Mouse (Mus musculus): ENCODE measurements around the gene Kndc1. TPM values are rescaled to one million over a fixed set of nuclear protein-coding genes. Genes with fewer than 3 reads are reported as not detected.

The Kndc1 gene
- polyA plus RNA-seq, 1 experiment from 2014 or later = 0.11 TPM

- H3K4me3 ChIP-seq = no peak overlapping the region
- H3K27ac ChIP-seq (replicated peaks) = no peak overlapping the region
- 53% methylated on average over 11 of the region's 11 CpGs for WGBS
- DNase-seq (ENCODE audit: low spot score) = no peak
- H3K9me3 ChIP-seq = no peaks in the 10 kb centered on the region
- peaks cover 54% of the 10 kb centered on the region for H3K27me3 ChIP-seq (replicated peaks; ENCODE audit: low read depth, poor library complexity, severe bottlenecking)
- no peaks in the 10 kb centered on the region for H3K36me3 ChIP-seq (replicated peaks)
- H3K4me1 ChIP-seq = peaks cover 45% of the 10 kb centered on the region
These were observed 15.8 kb downstream of the Kndc1 start for GRCm38 (mm10) chr7:139910204-139910835.

GRCm38 (mm10) chr7:139914141-139915047 is 19.9 kb downstream of the Kndc1 start:
- H3K27ac ChIP-seq (replicated peaks) = no peak overlapping the region
- DNase-seq (ENCODE audit: low spot score) = peak; percentile 54
- H3K4me1 ChIP-seq = peaks cover 38% of the 10 kb centered on the region
- peak overlapping the region; percentile 55 for H3K4me3 ChIP-seq
- WGBS = 10% methylated on average over 29 of the region's 29 CpGs
- peaks cover 77% of the 10 kb centered on the region for H3K27me3 ChIP-seq (replicated peaks; ENCODE audit: low read depth, poor library complexity, severe bottlenecking)
- no peaks in the 10 kb centered on the region for H3K9me3 ChIP-seq
- no peaks in the 10 kb centered on the region for H3K36me3 ChIP-seq (replicated peaks)

- Histone ChIP-seq H3K9me3 (no peaks in the 10 kb centered on the region), H3K36me3 (replicated peaks) (no peaks in the 10 kb centered on the region), H3K27ac (replicated peaks) (no peak overlapping the region), H3K4me1 (peaks cover 24% of the 10 kb centered on the region), H3K27me3 (replicated peaks; ENCODE audit: low read depth, poor library complexity, severe bottlenecking) (peaks cover 85% of the 10 kb centered on the region), H3K4me3 (peak overlapping the region; percentile 42)
- 6% methylated on average over 14 of the region's 14 CpGs for WGBS
- peak; percentile 26 for DNase-seq (ENCODE audit: low spot score)
These were observed 21.3 kb downstream of the Kndc1 start for GRCm38 (mm10) chr7:139915646-139916257.

GRCm38 (mm10) chr7:139916345-139916744 is 21.8 kb downstream of the Kndc1 start:
- H3K9me3 ChIP-seq = no peaks in the 10 kb centered on the region
- H3K27me3 ChIP-seq (replicated peaks; ENCODE audit: low read depth, poor library complexity, severe bottlenecking) = peaks cover 84% of the 10 kb centered on the region
- no peak for DNase-seq (ENCODE audit: low spot score)
- H3K4me3 ChIP-seq = no peak overlapping the region
- peaks cover 21% of the 10 kb centered on the region for H3K4me1 ChIP-seq
- H3K36me3 ChIP-seq (replicated peaks) = no peaks in the 10 kb centered on the region
- no peak overlapping the region for H3K27ac ChIP-seq (replicated peaks)
- WGBS = 2% methylated on average over 1 of the region's 1 CpGs

GRCm38 (mm10) chr7:139918262-139918661 is 23.8 kb downstream of the Kndc1 start:
- Histone ChIP-seq H3K27ac (replicated peaks) (no peak overlapping the region), H3K4me3 (no peak overlapping the region), H3K4me1 (peaks cover 21% of the 10 kb centered on the region), H3K27me3 (replicated peaks; ENCODE audit: low read depth, poor library complexity, severe bottlenecking) (peaks cover 65% of the 10 kb centered on the region), H3K36me3 (replicated peaks) (no peaks in the 10 kb centered on the region), H3K9me3 (no peaks in the 10 kb centered on the region)
- WGBS = 67% methylated on average over 4 of the region's 4 CpGs
- no peak for DNase-seq (ENCODE audit: low spot score)

- no peak overlapping the region for H3K4me3 ChIP-seq
- H3K9me3 ChIP-seq = no peaks in the 10 kb centered on the region
- DNase-seq (ENCODE audit: low spot score) = peak; percentile 59
- no peak overlapping the region for H3K27ac ChIP-seq (replicated peaks)
- peaks cover 15% of the 10 kb centered on the region for H3K27me3 ChIP-seq (replicated peaks; ENCODE audit: low read depth, poor library complexity, severe bottlenecking)
- 0 out of 2 replicates have a peak, but pooled peaks cover 5% of the 10 kb centered on the region for H3K4me1 ChIP-seq
- H3K36me3 ChIP-seq (replicated peaks) = no peaks in the 10 kb centered on the region
- WGBS = 18% methylated on average over 11 of the region's 11 CpGs
These were observed 36.2 kb downstream of the Kndc1 start for GRCm38 (mm10) chr7:139930732-139931131.

GRCm38 (mm10) chr7:139936705-139937104 is 42.2 kb downstream of the Kndc1 start:
- Histone ChIP-seq H3K4me3 (no peak overlapping the region), H3K27ac (replicated peaks) (no peak overlapping the region), H3K9me3 (no peaks in the 10 kb centered on the region), H3K36me3 (replicated peaks) (no peaks in the 10 kb centered on the region), H3K4me1 (no peaks in the 10 kb centered on the region), H3K27me3 (replicated peaks; ENCODE audit: low read depth, poor library complexity, severe bottlenecking) (peaks cover 42% of the 10 kb centered on the region)
- WGBS = 87% methylated on average over 10 of the region's 10 CpGs
- no peak for DNase-seq (ENCODE audit: low spot score)

GRCm38 (mm10) chr7:139937138-139937537 is 42.6 kb downstream of the Kndc1 start:
- Histone ChIP-seq H3K9me3 (no peaks in the 10 kb centered on the region), H3K27ac (replicated peaks) (no peak overlapping the region), H3K4me3 (no peak overlapping the region), H3K27me3 (replicated peaks; ENCODE audit: low read depth, poor library complexity, severe bottlenecking) (peaks cover 43% of the 10 kb centered on the region), H3K36me3 (replicated peaks) (no peaks in the 10 kb centered on the region), H3K4me1 (no peaks in the 10 kb centered on the region)
- WGBS = 56% methylated on average over 3 of the region's 3 CpGs
- DNase-seq (ENCODE audit: low spot score) = no peak

GRCm38 (mm10) chr7:139937810-139938209 is 43.3 kb downstream of the Kndc1 start:
- Histone ChIP-seq H3K27me3 (replicated peaks; ENCODE audit: low read depth, poor library complexity, severe bottlenecking) (peaks cover 50% of the 10 kb centered on the region), H3K4me1 (no peaks in the 10 kb centered on the region), H3K9me3 (no peaks in the 10 kb centered on the region), H3K27ac (replicated peaks) (no peak overlapping the region), H3K4me3 (no peak overlapping the region), H3K36me3 (replicated peaks) (no peaks in the 10 kb centered on the region)
- DNase-seq (ENCODE audit: low spot score) = no peak
- WGBS = 70% methylated on average over 5 of the region's 5 CpGs

GRCm38 (mm10) chr7:139940476-139941209 is 46.1 kb downstream of the Kndc1 start:
- H3K27ac ChIP-seq (replicated peaks) = no peak overlapping the region
- WGBS = 64% methylated on average over 16 of the region's 16 CpGs
- H3K27me3 ChIP-seq (replicated peaks; ENCODE audit: low read depth, poor library complexity, severe bottlenecking) = peaks cover 78% of the 10 kb centered on the region
- no peak overlapping the region for H3K4me3 ChIP-seq
- DNase-seq (ENCODE audit: low spot score) = no peak
- H3K36me3 ChIP-seq (replicated peaks) = no peaks in the 10 kb centered on the region
- H3K9me3 ChIP-seq = no peaks in the 10 kb centered on the region
- H3K4me1 ChIP-seq = peaks cover 13% of the 10 kb centered on the region

GRCm38 (mm10) chr7:139943674-139944281 is 49.3 kb downstream of the Kndc1 start, which contains the start of gene Utf1:
Gene Utf1 (plus strand): TSS chr7:139943789.
- WGBS = 1% methylated on average over 59 of the region's 59 CpGs
- Histone ChIP-seq H3K27ac (replicated peaks) (no peak within 1 kb of the TSS; the same call in 1 of the 2 replicates), H3K27me3 (replicated peaks; ENCODE audit: low read depth, poor library complexity, severe bottlenecking) (peaks cover 96% of the 10 kb centered on the region), H3K4me1 (peaks cover 13% of the 10 kb centered on the region), H3K9me3 (no peaks in the 10 kb centered on the region), H3K4me3 (peak within 1 kb of the TSS; percentile 50), H3K36me3 (replicated peaks) (no peaks in the 10 kb centered on the region)
- DNase-seq (ENCODE audit: low spot score) = peak; percentile 61

All from embryonic facial prominence, embryonic 10.5 days (tissue).